ENCODE assay signal across 7 mouse cellular contexts in genomic region chr2:112454862-112455564, GRCm38 (mm10). TPM values are rescaled to one million over a fixed set of nuclear protein-coding genes. Genes with fewer than 3 reads are reported as not detected.
DNase-seq lines count a peak whose midpoint lies in the region; ATAC-seq and TF ChIP-seq lines count a peak whose summit lies in the region.

Gene Emc7, plus strand, starts transcription at chr2:112454997.

- no peaks in the 10 kb centered on the region for H3K27me3 ChIP-seq in embryonic facial prominence, embryonic 12.5 days
- H3K27me3 ChIP-seq in kidney, adult 2 months (replicated peaks; ENCODE audit: control insufficient read depth, insufficient read depth, low read length): no peaks in the 10 kb centered on the region
- H3K27me3 ChIP-seq in limb, embryonic 12.5 days: no peaks in the 10 kb centered on the region
- H3K27me3 ChIP-seq in midbrain, embryonic 15.5 days (replicated peaks): no peaks in the 10 kb centered on the region
- H3K27me3 ChIP-seq in spleen, adult 2 months (ENCODE audit: control insufficient read depth, insufficient read depth, low read length): no peaks in the 10 kb centered on the region

- TF ChIP-seq POLR2A in kidney, adult 2 months (IDR thresholded peaks at IDR 0.05; ENCODE audit: low read depth, low read length): peak; percentile 77
- peak; percentile 49 for TF ChIP-seq POLR2A in spleen, adult 2 months (IDR thresholded peaks at IDR 0.05; ENCODE audit: low read depth, low read length)

- peak; percentile 92 for ATAC-seq in embryonic facial prominence, embryonic 12.5 days (ENCODE audit: insufficient number of reproducible peaks, insufficient read depth, low FRiP score, low TSS enrichment)
- peak; percentile 93 for ATAC-seq in limb, embryonic 12.5 days (ENCODE audit: insufficient number of reproducible peaks, insufficient read depth, low FRiP score, low TSS enrichment, low read depth)
- ATAC-seq in midbrain, embryonic 15.5 days (replicated peaks): peak; percentile 99

- peak; percentile 100 for DNase-seq in adrenal gland, postnatal 25 days
- peak; percentile 98 to 99 for DNase-seq in heart, adult 18-20 months
- DNase-seq in kidney, adult 2 months: peak; percentile 97
- DNase-seq in spleen, adult 2 months (ENCODE audit: low read depth in 1 of 2, low spot score in 2 of 2): peak; percentile 85 to 99

- no peak for TF ChIP-seq CTCF in kidney, adult 2 months (conservative IDR thresholded peaks at IDR 0.05; ENCODE audit: insufficient read depth, insufficient read length, low read depth, low read length)
- TF ChIP-seq CTCF in spleen, adult 2 months (IDR thresholded peaks at IDR 0.05; ENCODE audit: extremely low read depth, insufficient read depth, insufficient read length, insufficient replicate concordance): no peak

- WGBS in embryonic facial prominence, embryonic 12.5 days: under 1% methylated on average over 49 of the region's 49 CpGs
- WGBS in kidney, adult 2 months: under 1% methylated on average over 49 of the region's 49 CpGs
- under 1% methylated on average over 49 of the region's 49 CpGs for WGBS in limb, embryonic 12.5 days
- WGBS in midbrain, embryonic 15.5 days: under 1% methylated on average over 49 of the region's 49 CpGs
- WGBS in spleen, adult 2 months: under 1% methylated on average over 49 of the region's 49 CpGs

- H3K9me3 ChIP-seq in embryonic facial prominence, embryonic 12.5 days: no peaks in the 10 kb centered on the region
- peaks cover 1% of the 10 kb centered on the region; the same call in 1 of the 2 replicates for H3K9me3 ChIP-seq in limb, embryonic 12.5 days
- no peaks in the 10 kb centered on the region for H3K9me3 ChIP-seq in midbrain, embryonic 15.5 days

- H3K9ac ChIP-seq in embryonic facial prominence, embryonic 12.5 days: peak within 1 kb of the TSS; percentile 86
- peak within 1 kb of the TSS; percentile 87 for H3K9ac ChIP-seq in limb, embryonic 12.5 days (replicated peaks)
- H3K9ac ChIP-seq in midbrain, embryonic 15.5 days: peak within 1 kb of the TSS; percentile 74

- peak within 1 kb of the TSS; percentile 85 for H3K4me2 ChIP-seq in embryonic facial prominence, embryonic 12.5 days (replicated peaks)
- H3K4me2 ChIP-seq in limb, embryonic 12.5 days: peak within 1 kb of the TSS; percentile 89
- peak within 1 kb of the TSS; percentile 80 for H3K4me2 ChIP-seq in midbrain, embryonic 15.5 days

- H3K27ac ChIP-seq in embryonic facial prominence, embryonic 12.5 days: peak within 1 kb of the TSS; percentile 67; the same call in 1 of the 2 replicates
- peak within 1 kb of the TSS; percentile 76 for H3K27ac ChIP-seq in kidney, adult 2 months (ENCODE audit: insufficient read depth, low read depth, low read length)
- peak within 1 kb of the TSS; percentile 67 for H3K27ac ChIP-seq in limb, embryonic 12.5 days
- H3K27ac ChIP-seq in midbrain, embryonic 15.5 days: peak within 1 kb of the TSS; percentile 82
- H3K27ac ChIP-seq in spleen, adult 2 months (ENCODE audit: insufficient read depth, low read length): peak within 1 kb of the TSS; percentile 74

- peaks cover 8% of the 10 kb centered on the region; the same call in 1 of the 2 replicates for H3K4me1 ChIP-seq in embryonic facial prominence, embryonic 12.5 days
- no peaks in the 10 kb centered on the region; the same call in 1 of the 2 replicates for H3K4me1 ChIP-seq in kidney, adult 2 months (ENCODE audit: control insufficient read depth, insufficient read depth, low read length)
- peaks cover 11% of the 10 kb centered on the region; the same call in 1 of the 2 replicates for H3K4me1 ChIP-seq in limb, embryonic 12.5 days (replicated peaks)
- peaks cover 23% of the 10 kb centered on the region for H3K4me1 ChIP-seq in midbrain, embryonic 15.5 days
- no peaks in the 10 kb centered on the region for H3K4me1 ChIP-seq in spleen, adult 2 months (ENCODE audit: control insufficient read depth, insufficient read depth, insufficient read length)

- peak within 1 kb of the TSS; percentile 72 for H3K4me3 ChIP-seq in embryonic facial prominence, embryonic 12.5 days
- peak within 1 kb of the TSS; percentile 87 for H3K4me3 ChIP-seq in kidney, adult 2 months (ENCODE audit: insufficient read depth, low read depth, low read length)
- H3K4me3 ChIP-seq in limb, embryonic 12.5 days (replicated peaks): peak within 1 kb of the TSS; percentile 87
- H3K4me3 ChIP-seq in midbrain, embryonic 15.5 days: peak within 1 kb of the TSS; percentile 78
- peak within 1 kb of the TSS; percentile 78 for H3K4me3 ChIP-seq in spleen, adult 2 months (ENCODE audit: extremely low read depth, insufficient read depth, insufficient read length)

- peaks cover 2% of the 10 kb centered on the region for H3K36me3 ChIP-seq in embryonic facial prominence, embryonic 12.5 days
- H3K36me3 ChIP-seq in kidney, adult 2 months (ENCODE audit: control insufficient read depth, insufficient read depth, low read length): no peaks in the 10 kb centered on the region
- H3K36me3 ChIP-seq in limb, embryonic 12.5 days: peaks cover 2% of the 10 kb centered on the region
- H3K36me3 ChIP-seq in midbrain, embryonic 15.5 days (replicated peaks): peaks cover 1% of the 10 kb centered on the region; the same call in 1 of the 2 replicates
- H3K36me3 ChIP-seq in spleen, adult 2 months (ENCODE audit: control insufficient read depth, insufficient read depth, low read length): peaks cover 2% of the 10 kb centered on the region; the same call in 1 of the 2 replicates

RNA-seq across cellular contexts. Expression of gene Emc7, which starts in this region (rescaled TPM):
- 28.3 and 30.8 TPM in 2 replicates for total RNA-seq in adrenal gland, postnatal 25 days (2021)
- 12.5 and 12.8 TPM in 2 replicates for polyA plus RNA-seq in embryonic facial prominence, embryonic 12.5 days (2016; fragmentation: Nextera tagmentation; extraction: Ambion mirVana)
- total RNA-seq in heart, adult 18-20 months (2021): 10 to 100 TPM; 17.3 TPM
- 12.1 and 14.5 TPM in 2 replicates for polyA plus RNA-seq in kidney, adult 2 months (2012; rRNA removed)
- polyA plus RNA-seq in limb, embryonic 12.5 days (2016; fragmentation: Nextera tagmentation; extraction: Ambion mirVana): 11.2 and 12.1 TPM in 2 replicates
- polyA plus RNA-seq in midbrain, embryonic 15.5 days (2015; fragmentation: Nextera tagmentation; extraction: Ambion mirVana): 18.6 and 19.6 TPM in 2 replicates
- 2.5 and 2.9 TPM in 2 replicates for polyA plus RNA-seq in spleen, adult 2 months (2012; rRNA removed)

Comparison
In these comparisons a context has a peak if more than half of its experiments do, and no peak if none do; other contexts are left out.
1. Peak in every context shown above with its lines: DNase-seq, ATAC-seq, H3K4me3 ChIP-seq and H3K27ac ChIP-seq.